Mouse (Mus musculus): ENCODE measurements at regions not wholly inside any gene's neighbourhood (a gene's known extent, or its start where the extent isn't known, plus 50 kb on each side); places are given as distances from the start of the nearest gene placed in this dataset.
"Not testable (repeated sequence)": the region's sequence is repeated elsewhere in the genome, so short reads cannot be mapped to it uniquely, and the experiment has no call there.

- DNase-seq (ENCODE audit: low read depth, low spot score): no peak
Measured at GRCm38 (mm10) chr6:117676064-117676821, 164.7 kb upstream of the Zfp637 start.

GRCm38 (mm10) chr6:117677062-117677461, 163.9 kb upstream of the Zfp637 start:
- no peak for DNase-seq (ENCODE audit: low read depth, low spot score)

- no peak for DNase-seq (ENCODE audit: low read depth, low spot score)
Measured at GRCm38 (mm10) chr6:117677821-117678220, 163.2 kb upstream of the Zfp637 start.

- no peak for DNase-seq (ENCODE audit: low read depth, low spot score)
Measured at GRCm38 (mm10) chr6:117678276-117678675, 162.7 kb upstream of the Zfp637 start.

GRCm38 (mm10) chr6:117678877-117679276, 162.1 kb upstream of the Zfp637 start:
- DNase-seq (ENCODE audit: low read depth, low spot score): no peak

GRCm38 (mm10) chr6:117686212-117686611, 154.8 kb upstream of the Zfp637 start:
- DNase-seq (ENCODE audit: low read depth, low spot score): no peak

- DNase-seq (ENCODE audit: low read depth, low spot score): no peak
Measured at GRCm38 (mm10) chr6:117687045-117687444, 153.9 kb upstream of the Zfp637 start.

- DNase-seq (ENCODE audit: low read depth, low spot score): no peak
Measured at GRCm38 (mm10) chr6:117688664-117689178, 152.3 kb upstream of the Zfp637 start.

- DNase-seq (ENCODE audit: low read depth, low spot score): no peak
Measured at GRCm38 (mm10) chr6:117700286-117700685, 140.7 kb upstream of the Zfp637 start.

GRCm38 (mm10) chr6:117701547-117701946, 139.4 kb upstream of the Zfp637 start:
- no peak for DNase-seq (ENCODE audit: low read depth, low spot score)

GRCm38 (mm10) chr6:117706006-117706405, 135.0 kb upstream of the Zfp637 start:
- no peak for DNase-seq (ENCODE audit: low read depth, low spot score)

GRCm38 (mm10) chr6:117709212-117709611, 131.8 kb upstream of the Zfp637 start:
- no peak for DNase-seq (ENCODE audit: low read depth, low spot score)

- DNase-seq (ENCODE audit: low read depth, low spot score): no peak
Measured at GRCm38 (mm10) chr6:117715056-117715777, 125.8 kb upstream of the Zfp637 start.

- DNase-seq (ENCODE audit: low read depth, low spot score): not testable (repeated sequence)
Measured at GRCm38 (mm10) chr6:117716422-117716821, 124.6 kb upstream of the Zfp637 start.

- not testable (repeated sequence) for DNase-seq (ENCODE audit: low read depth, low spot score)
Measured at GRCm38 (mm10) chr6:117752338-117752737, 88.6 kb upstream of the Zfp637 start.

- not testable (repeated sequence) for DNase-seq (ENCODE audit: low read depth, low spot score)
Measured at GRCm38 (mm10) chr6:117755682-117756081, 85.3 kb upstream of the Zfp637 start.

GRCm38 (mm10) chr6:117756176-117756575, 84.8 kb upstream of the Zfp637 start:
- no peak for DNase-seq (ENCODE audit: low read depth, low spot score)

- not testable (repeated sequence) for DNase-seq (ENCODE audit: low read depth, low spot score)
Measured at GRCm38 (mm10) chr6:117758516-117758915, 82.5 kb upstream of the Zfp637 start.

GRCm38 (mm10) chr6:117771506-117771905, 69.5 kb upstream of the Zfp637 start:
- no peak for DNase-seq (ENCODE audit: low read depth, low spot score)

- no peak for DNase-seq (ENCODE audit: low read depth, low spot score)
Measured at GRCm38 (mm10) chr6:117772396-117772795, 68.6 kb upstream of the Zfp637 start.

GRCm38 (mm10) chr6:117775304-117776050, 65.5 kb upstream of the Zfp637 start:
- no peak for DNase-seq (ENCODE audit: low read depth, low spot score)

GRCm38 (mm10) chr6:117778027-117778426, 63.0 kb upstream of the Zfp637 start:
- no peak for DNase-seq (ENCODE audit: low read depth, low spot score)

Measured in retina, adult 2 months (tissue).